Mouse (Mus musculus) embryonic facial prominence, embryonic 14.5 days (tissue): Measurements from ENCODE around the gene Gal3st2b. TPM values are rescaled to one million over a fixed set of nuclear protein-coding genes. Genes with fewer than 3 reads are reported as not detected.
"Not testable (repeated sequence)": the region's sequence is repeated elsewhere in the genome, so short reads cannot be mapped to it uniquely, and the experiment has no call there.

ENCODE experiments used
- ATAC-seq: fragments of 200-750 bp; cut with Nextera tagmentation; 2 replicates; pipeline ENCODE4 v1.8.0; 2017; ENCODE audit warnings: low read depth, moderate number of reproducible peaks, moderate TSS enrichment
- DNase-seq: peaks from one replicate; pipeline ENCODE4 v3.0.0-alpha.2; 2015; ENCODE audit warnings: low spot score
- H3K27ac ChIP-seq: fragments of 300-500 bp; sonication (generic); replicated peaks from 2 replicates; pipeline ENCODE4 v1.5.1; 2014; ENCODE audit warnings: low read depth, mild to moderate bottlenecking, low read length, moderate library complexity
- H3K27me3 ChIP-seq: fragments of 300-500 bp; sonication (generic); replicated peaks from 2 replicates; pipeline ENCODE4 v1.6.1; 2014; ENCODE audit warnings: low read length; ENCODE audit not compliant: control insufficient read depth, insufficient read depth
- H3K36me3 ChIP-seq: fragments of 300-500 bp; sonication (generic); 2 replicates; pipeline ENCODE4 v1.6.1; 2014; ENCODE audit warnings: low read length, mixed read lengths; ENCODE audit not compliant: control insufficient read depth, insufficient read depth
- H3K4me1 ChIP-seq: fragments of 300-500 bp; sonication (generic); 2 replicates; pipeline ENCODE4 v1.6.1; 2014; ENCODE audit warnings: antibody characterized with exemption, low read length; ENCODE audit not compliant: control insufficient read depth, insufficient read depth
- H3K4me2 ChIP-seq: fragments of 300-500 bp; sonication (generic); 2 replicates; pipeline ENCODE4 v1.6.1; 2014; ENCODE audit warnings: low read depth, mild to moderate bottlenecking, low read length, moderate library complexity, mixed read lengths
- H3K4me3 ChIP-seq: fragments of 300-500 bp; sonication (generic); 2 replicates; pipeline ENCODE4 v1.5.1; 2014; ENCODE audit warnings: low read depth, mild to moderate bottlenecking, low read length
- H3K9ac ChIP-seq: fragments of 300-500 bp; sonication (generic); 2 replicates; pipeline ENCODE4 v1.6.1; 2014; ENCODE audit warnings: low read depth, mild to moderate bottlenecking, low read length, moderate library complexity, mixed read lengths
- H3K9me3 ChIP-seq: fragments of 300-500 bp; sonication (generic); 2 replicates; pipeline ENCODE4 v1.6.1; 2016; ENCODE audit warnings: low read length; ENCODE audit not compliant: control insufficient read depth
- WGBS: fragments of 180-500 bp; shearing (Covaris S2); extraction: QIAGEN DNeasy Blood & Tissue Kit; methylation state at CpG from one replicate; pipeline ENCODE4 v1.1.7; 2014; 5-methylcytosine and 5-hydroxymethylcytosine counted together
- polyA plus RNA-seq: library from polyadenylated mRNA; unstranded; fragments of >200 nt; fragmentation: Nextera tagmentation; extraction: Ambion mirVana; gene quantifications from 2 replicates; pipeline ENCODE4 v1.2.1, GENCODE M21; 2014

The Gal3st2b gene
- polyA plus RNA-seq, 1 experiment from 2014 or later = not detected

DNA sequence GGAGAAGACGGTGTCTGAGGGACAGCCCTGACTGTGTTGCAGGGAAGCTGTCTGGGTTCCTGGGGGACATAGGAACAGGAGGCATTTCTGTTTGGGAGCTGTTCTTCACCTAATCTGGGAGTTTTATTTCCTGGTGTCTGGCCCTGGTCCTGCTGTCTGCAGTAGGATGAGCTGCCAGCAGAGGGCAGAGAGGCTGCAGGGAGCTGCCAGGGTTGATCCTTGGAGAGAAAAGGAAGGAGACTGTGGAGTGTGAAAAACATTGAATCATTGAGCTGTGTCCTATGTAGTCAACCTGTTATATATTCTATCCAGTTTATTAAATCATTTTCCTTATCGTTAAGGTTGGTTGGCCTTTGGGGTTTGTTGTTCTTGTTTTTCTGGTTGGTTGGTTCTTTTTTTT is 6.2 kb upstream of the Gal3st2b start:
- H3K9me3 ChIP-seq, H3K4me1 ChIP-seq, H3K4me2 ChIP-seq, H3K4me3 ChIP-seq, H3K9ac ChIP-seq, DNase-seq, H3K27me3 ChIP-seq, H3K36me3 ChIP-seq, H3K27ac ChIP-seq: not testable (repeated sequence)
- no CpG with 5 or more reads among the region's 2 CpGs for WGBS
- ATAC-seq = peak; percentile 68; the same call in 1 of the 2 replicates

DNA sequence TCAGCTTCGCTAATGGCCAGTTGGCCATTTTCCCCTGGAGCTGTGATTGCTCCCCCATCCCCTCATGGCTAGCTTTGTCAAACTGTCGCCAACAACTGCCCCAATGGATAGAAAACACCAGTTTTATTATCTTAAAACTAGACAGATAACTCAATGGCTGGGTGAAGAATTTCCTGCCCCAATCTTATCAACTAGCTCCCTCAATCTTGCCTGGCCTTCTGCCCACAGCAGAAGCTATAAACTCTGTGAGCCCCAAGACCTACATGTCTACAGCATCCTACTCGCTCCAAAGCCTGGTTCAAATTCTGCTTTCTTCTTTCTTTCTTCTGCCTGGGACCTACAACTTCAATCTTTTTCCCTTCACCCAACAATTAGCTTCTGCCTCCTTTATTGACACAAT is 951 bp upstream of the Gal3st2b start:
- H3K4me2 ChIP-seq, H3K9me3 ChIP-seq, DNase-seq, H3K27ac ChIP-seq, H3K36me3 ChIP-seq, H3K9ac ChIP-seq, H3K4me3 ChIP-seq, H3K4me1 ChIP-seq, ATAC-seq, H3K27me3 ChIP-seq: not testable (repeated sequence)
- 87% methylated on average over 3 of the region's 3 CpGs for WGBS

DNA sequence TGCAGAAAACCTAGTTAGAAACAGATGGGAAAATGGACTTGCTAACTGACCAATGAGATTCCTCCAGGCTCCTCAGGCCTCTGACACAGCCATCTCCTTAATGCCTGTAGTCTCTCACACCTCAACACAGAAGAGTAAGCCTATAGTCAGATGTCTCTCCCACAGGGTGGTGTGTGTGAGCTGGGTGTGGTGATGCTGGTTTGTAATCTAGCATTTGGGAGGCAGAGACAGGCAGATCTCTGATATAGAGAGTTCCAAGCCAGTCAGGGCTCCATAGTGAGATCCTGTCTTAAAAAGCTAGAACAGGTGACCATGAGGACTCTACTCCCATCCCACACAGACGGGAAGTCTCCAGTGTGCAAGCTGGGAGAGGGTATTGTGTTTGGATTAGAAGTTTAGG is 664 bp downstream of the Gal3st2b start:
- 80% methylated on average over 1 of the region's 1 CpGs for WGBS
- not testable (repeated sequence) for H3K36me3 ChIP-seq

DNA sequence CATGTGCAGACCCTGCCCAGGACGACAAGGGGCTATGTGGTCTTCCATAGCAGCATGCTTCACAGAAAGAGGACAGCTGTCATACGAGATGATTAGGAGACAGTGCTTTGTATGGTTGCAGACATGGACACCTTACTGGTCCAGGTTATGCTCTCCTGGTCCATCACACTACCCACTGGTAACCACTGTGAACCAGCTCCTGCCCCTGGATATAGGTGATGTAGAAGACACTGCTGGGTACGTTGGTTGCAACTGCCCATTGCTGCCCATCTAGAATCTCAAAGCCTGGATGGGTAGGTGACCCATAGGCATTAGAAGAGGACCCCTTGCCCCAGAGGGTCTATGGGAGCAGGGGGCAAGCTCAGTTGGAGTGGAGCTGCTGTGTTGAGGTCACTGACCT is 1.2 kb downstream of the Gal3st2b start:
- H3K27me3 ChIP-seq, H3K4me1 ChIP-seq, H3K27ac ChIP-seq, H3K9ac ChIP-seq, H3K9me3 ChIP-seq, H3K4me3 ChIP-seq, ATAC-seq, H3K36me3 ChIP-seq, H3K4me2 ChIP-seq, DNase-seq: not testable (repeated sequence)
- WGBS = 58% methylated on average over 3 of the region's 3 CpGs

More for the DNA sequence above, 664 bp downstream of the Gal3st2b start:
- not testable (repeated sequence) for H3K27ac ChIP-seq, H3K9ac ChIP-seq, ATAC-seq, H3K4me2 ChIP-seq, H3K9me3 ChIP-seq, H3K27me3 ChIP-seq, H3K4me3 ChIP-seq, H3K4me1 ChIP-seq, DNase-seq

DNA sequence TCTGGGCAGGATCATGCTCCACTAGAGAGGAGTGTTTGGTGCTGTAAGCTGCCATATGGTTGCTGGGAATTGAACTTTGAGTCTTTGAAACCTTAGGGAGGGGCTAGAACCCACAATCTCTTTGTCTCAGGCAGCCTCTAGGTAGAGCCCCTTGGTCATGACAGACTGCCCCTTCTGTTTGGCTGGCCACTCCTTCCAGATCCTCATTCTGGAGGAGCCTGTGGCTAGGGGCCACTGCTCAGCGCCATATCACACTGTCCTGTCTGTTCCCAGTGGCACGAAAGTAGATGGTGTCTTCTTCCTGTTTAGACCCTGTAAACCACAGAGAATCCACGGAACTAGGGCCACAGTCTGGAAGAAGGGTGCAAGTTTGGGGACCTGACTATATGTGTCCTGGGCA is 4.5 kb downstream of the Gal3st2b start:
- not testable (repeated sequence) for H3K4me2 ChIP-seq, H3K9me3 ChIP-seq, H3K27me3 ChIP-seq, ATAC-seq, H3K4me3 ChIP-seq, H3K9ac ChIP-seq, H3K36me3 ChIP-seq, DNase-seq, H3K27ac ChIP-seq, H3K4me1 ChIP-seq
- 78% methylated on average over 3 of the region's 3 CpGs for WGBS

DNA sequence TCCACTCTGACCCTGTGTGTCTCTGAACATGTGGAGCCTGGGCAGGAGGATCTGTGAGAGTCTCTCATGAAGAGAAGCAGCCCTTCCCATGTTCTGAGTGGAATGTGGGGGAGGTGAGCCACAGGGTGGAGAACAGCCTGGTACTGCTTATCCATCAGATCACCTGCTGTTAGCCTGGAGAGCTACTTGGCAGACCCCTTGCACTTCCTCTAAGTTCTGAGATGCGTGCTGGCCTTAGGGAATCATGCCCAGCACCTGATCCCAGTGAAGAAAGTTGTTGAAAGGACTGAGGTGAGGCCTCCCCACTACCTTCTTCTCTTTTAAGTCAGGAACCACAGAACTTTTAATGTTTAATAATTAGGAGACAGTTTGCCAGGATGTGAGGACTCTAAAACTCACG is 5.0 kb downstream of the Gal3st2b start:
- not testable (repeated sequence) for H3K27ac ChIP-seq, H3K9ac ChIP-seq, H3K4me1 ChIP-seq, H3K4me3 ChIP-seq, DNase-seq, H3K27me3 ChIP-seq, ATAC-seq, H3K4me2 ChIP-seq, H3K36me3 ChIP-seq, H3K9me3 ChIP-seq
- WGBS = 47% methylated on average over 2 of the region's 2 CpGs

DNA sequence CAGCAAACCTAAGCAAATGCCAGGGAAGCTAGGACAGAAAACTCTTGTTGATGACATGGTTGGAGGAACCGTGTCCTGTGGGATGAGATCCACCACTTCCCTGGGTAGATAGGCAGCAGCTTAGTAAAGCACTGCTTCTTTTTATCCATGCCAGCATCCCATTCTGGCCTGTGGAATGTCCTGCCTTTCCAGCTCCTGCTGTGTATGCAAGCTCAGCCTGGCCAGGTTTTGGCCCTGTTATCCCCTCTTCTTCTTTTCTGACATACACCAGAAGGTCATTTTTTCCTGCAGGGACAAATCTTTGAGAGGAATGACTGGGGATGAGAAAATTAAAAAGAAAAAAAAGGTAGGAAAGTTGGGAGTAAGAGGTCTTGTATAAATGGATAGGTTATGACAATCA is 17.3 kb downstream of the Gal3st2b start:
- H3K4me3 ChIP-seq, ATAC-seq, DNase-seq, H3K9ac ChIP-seq, H3K4me1 ChIP-seq, H3K36me3 ChIP-seq, H3K27ac ChIP-seq, H3K27me3 ChIP-seq, H3K4me2 ChIP-seq, H3K9me3 ChIP-seq: not testable (repeated sequence)
- WGBS = 82% methylated on average over 1 of the region's 1 CpGs

DNA sequence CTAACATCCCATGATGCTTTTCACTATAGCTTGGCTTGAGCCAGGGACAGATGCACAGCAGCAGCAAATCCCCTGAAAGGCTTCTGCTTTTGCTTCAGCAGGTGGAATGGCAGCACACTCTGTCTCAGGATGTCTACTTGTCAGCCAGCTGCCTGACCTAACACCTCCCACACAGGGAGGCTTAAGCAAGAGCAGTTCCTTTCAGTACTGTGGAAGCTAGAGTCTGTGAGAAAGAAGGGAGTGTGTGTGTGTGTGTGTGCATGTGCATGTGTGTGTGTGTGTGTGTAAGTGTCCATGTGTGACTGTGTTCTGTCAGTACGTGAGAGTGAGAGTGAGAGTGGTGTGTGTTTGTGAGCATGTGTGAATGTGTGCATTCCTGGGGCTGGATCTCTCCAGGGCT is 19.7 kb downstream of the Gal3st2b start:
- H3K4me3 ChIP-seq, H3K4me2 ChIP-seq, H3K27ac ChIP-seq, H3K36me3 ChIP-seq, H3K27me3 ChIP-seq, H3K9ac ChIP-seq, DNase-seq, H3K4me1 ChIP-seq, H3K9me3 ChIP-seq: not testable (repeated sequence)
- ATAC-seq = 0 out of 2 replicates have a peak, but pooled peaks have one; percentile 22
- WGBS = 83% methylated on average over 1 of the region's 1 CpGs

DNA sequence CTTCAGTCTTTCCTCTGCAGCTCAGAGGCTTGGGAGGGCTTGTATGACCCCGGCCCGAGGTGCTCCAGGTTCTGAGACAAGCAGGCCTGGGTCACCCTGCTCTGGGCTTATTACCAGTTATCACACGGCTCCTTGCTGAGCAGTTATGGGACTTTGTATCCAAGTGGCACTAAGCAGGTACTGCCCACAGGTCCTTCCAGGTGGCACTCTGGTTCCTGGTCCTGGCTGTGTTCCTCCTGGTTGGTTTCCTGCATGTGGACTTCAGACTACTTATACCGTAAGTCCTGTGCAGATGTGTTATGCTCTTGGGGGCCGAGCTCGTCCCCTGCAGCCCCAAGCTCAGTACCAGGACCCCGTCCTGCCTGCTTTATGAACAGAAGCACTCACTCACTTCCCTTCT is 20.3 kb downstream of the Gal3st2b start:
- H3K4me1 ChIP-seq, H3K4me3 ChIP-seq, H3K9ac ChIP-seq, DNase-seq, H3K4me2 ChIP-seq, H3K27me3 ChIP-seq, H3K9me3 ChIP-seq, H3K36me3 ChIP-seq, ATAC-seq, H3K27ac ChIP-seq: not testable (repeated sequence)
- WGBS = 81% methylated on average over 7 of the region's 7 CpGs
